Mouse (Mus musculus) ovary, adult 18-20 months (tissue): ENCODE results near the gene N4bp1.

Experiments used
- DNase-seq: peaks from one replicate; pipeline ENCODE4 v3.0.0; 2022; ENCODE audit warnings: low spot score, mixed read lengths

The N4bp1 gene

GRCm38 (mm10) chr8:86824735-86825134 lies 60.3 kb downstream of the N4bp1 start:
- DNase-seq: no peak

GRCm38 (mm10) chr8:86820756-86821201 lies 64.3 kb downstream of the N4bp1 start:
- DNase-seq: no peak

GRCm38 (mm10) chr8:86820186-86820755 lies 64.8 kb downstream of the N4bp1 start:
- DNase-seq: no peak

GRCm38 (mm10) chr8:86819426-86819825 lies 65.6 kb downstream of the N4bp1 start:
- DNase-seq: no peak

- DNase-seq: no peak
These were observed 75.8 kb downstream of the N4bp1 start for GRCm38 (mm10) chr8:86808990-86809960.

GRCm38 (mm10) chr8:86808239-86808638 lies 76.8 kb downstream of the N4bp1 start:
- DNase-seq: no peak

- no peak for DNase-seq
These were observed 83.1 kb downstream of the N4bp1 start for GRCm38 (mm10) chr8:86801988-86802387.

- DNase-seq: no peak
These were observed 84.1 kb downstream of the N4bp1 start for GRCm38 (mm10) chr8:86800966-86801365.

GRCm38 (mm10) chr8:86798141-86798540 lies 86.9 kb downstream of the N4bp1 start:
- no peak for DNase-seq

GRCm38 (mm10) chr8:86797705-86798104 lies 87.4 kb downstream of the N4bp1 start:
- no peak for DNase-seq

GRCm38 (mm10) chr8:86794716-86795115 lies 90.3 kb downstream of the N4bp1 start:
- DNase-seq: no peak

GRCm38 (mm10) chr8:86791542-86791941 lies 93.5 kb downstream of the N4bp1 start:
- no peak for DNase-seq

- no peak for DNase-seq
These were observed 95.5 kb downstream of the N4bp1 start for GRCm38 (mm10) chr8:86789576-86789975.

- DNase-seq: peak; percentile 73
These were observed 97.1 kb downstream of the N4bp1 start for GRCm38 (mm10) chr8:86787891-86788420.

GRCm38 (mm10) chr8:86786498-86786897 lies 98.6 kb downstream of the N4bp1 start:
- no peak for DNase-seq

GRCm38 (mm10) chr8:86781094-86781493 lies 104.0 kb downstream of the N4bp1 start:
- DNase-seq: no peak

GRCm38 (mm10) chr8:86779207-86779606 lies 105.9 kb downstream of the N4bp1 start:
- DNase-seq: no peak

GRCm38 (mm10) chr8:86769945-86770715 lies 114.9 kb downstream of the N4bp1 start:
- DNase-seq: no peak

- peak; percentile 64 for DNase-seq
These were observed 116.6 kb downstream of the N4bp1 start for GRCm38 (mm10) chr8:86768499-86768898.

GRCm38 (mm10) chr8:86766548-86767211 lies 118.4 kb downstream of the N4bp1 start:
- DNase-seq: no peak

- no peak for DNase-seq
These were observed 119.4 kb downstream of the N4bp1 start for GRCm38 (mm10) chr8:86765669-86766068.

GRCm38 (mm10) chr8:86765155-86765554 lies 119.9 kb downstream of the N4bp1 start:
- no peak for DNase-seq
